Mouse (Mus musculus): Measurements from ENCODE around the gene Stk33.

Gene Stk33

DNA sequence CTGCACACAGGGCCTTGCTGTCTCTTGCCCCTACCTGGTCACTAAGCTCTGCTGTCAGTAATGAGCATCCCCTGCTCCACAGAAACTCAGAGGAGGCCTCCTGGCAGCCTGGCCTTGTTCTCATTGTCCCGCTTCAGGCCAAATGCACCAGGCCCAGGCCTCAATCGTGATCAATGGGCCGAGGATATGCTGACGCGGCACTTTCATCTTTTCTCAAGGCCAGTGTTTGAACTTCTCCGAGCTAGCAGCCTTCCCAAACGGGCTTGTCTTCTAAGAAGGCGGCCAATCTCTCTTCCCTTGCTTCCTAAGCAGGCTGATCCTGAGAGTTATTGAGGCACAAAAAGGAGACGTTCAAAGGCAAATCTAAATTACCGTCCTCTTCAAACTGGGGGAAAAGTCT lies 200.2 kb downstream of the Stk33 start:
- no peak for DNase-seq

DNA sequence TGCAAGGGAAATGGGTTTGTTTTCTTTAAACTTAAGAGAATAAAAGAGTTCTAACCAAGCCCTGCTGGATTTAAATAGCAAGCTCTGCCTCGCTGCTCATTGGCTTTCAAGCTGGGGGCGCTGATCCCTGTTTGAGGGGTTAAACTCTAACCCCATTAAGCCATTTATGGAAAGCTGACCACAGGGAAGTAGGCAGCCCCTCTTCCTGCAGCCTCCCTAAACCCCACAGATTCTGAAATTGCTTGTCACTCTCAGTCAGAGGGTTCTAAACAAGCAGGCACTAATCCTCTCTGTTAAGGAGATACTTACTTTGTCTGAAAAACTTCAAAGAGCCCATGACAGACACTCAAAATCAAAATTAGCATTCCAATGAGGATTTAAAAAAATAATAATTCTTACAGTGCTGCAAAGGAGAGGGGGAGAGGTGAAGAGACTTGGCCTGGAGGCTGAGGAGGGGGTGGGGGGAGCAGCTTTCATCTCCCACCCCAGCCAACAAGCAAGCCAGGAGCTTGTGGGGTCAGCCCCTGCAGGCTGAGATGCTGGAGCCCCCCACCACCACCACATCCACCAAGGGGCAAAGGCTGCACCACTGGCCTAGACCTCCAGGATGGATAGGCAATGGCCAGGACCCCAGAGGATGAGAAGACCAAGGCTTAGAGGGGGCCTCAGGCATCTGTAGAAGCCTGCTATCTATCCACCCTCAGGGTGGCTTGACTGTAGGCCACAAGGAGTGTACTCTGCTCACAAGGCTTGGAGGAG lies 203.8 kb downstream of the Stk33 start:
- DNase-seq = no peak

DNA sequence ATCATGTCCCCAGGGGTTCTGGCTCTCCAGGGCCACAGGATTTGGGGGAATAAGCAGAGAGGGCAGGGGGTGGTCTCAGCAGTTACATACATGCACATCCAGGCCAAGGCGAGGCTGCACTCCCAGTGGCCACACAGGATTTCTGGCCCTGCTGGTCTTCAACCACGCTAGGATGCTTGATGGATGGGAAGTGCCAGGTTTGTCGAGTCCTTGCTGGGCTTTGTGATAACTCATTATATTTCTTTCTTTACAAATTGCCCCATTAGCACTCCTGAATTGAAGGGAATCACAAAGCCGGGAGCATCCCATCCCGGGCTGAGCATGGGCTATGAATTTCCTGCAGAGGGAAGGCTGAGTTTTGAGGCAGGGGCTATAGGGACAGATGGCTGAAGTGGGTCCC lies 204.4 kb downstream of the Stk33 start:
- DNase-seq = no peak

DNA sequence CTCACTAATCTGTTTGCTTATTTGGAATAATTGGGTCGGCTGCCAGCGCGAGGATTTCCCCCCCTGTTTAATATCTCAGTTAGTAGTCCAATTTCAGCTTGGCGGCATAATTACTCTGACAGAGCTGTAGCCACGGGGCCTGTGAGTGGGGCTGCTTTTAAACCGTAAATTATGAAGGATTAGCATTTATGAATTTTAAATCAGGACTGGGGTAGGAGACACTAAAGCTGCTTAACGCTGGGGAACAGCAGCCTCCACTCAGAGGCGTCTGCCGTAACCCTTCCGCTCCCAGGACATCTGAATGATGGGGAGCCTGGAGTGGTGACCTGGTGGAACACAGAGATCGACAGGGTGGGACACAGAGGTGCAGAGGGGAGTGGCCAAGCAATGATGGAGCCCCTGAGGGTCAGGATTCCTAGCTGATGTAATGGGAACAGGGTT lies 207.0 kb downstream of the Stk33 start:
- no peak for DNase-seq

DNA sequence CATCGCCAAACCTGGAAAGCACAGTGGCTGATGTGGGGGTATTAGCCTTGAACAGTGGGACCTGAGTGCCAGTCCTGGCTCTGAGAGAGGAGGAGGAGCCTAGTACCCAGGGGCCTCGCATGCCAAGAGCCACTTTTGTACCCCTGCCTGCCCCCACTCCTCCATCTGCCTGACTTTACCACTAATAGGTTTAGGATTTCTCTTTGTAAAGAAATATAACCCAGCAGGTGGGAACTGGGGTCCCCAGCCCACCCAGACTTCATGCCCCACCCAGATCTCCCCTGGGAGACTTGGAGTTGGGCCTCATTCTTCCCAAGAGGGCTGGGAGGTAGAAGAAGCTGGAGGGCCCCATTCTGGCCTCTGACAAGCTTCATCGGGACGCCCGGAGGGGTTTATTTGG lies 207.6 kb downstream of the Stk33 start:
- DNase-seq = no peak

DNA sequence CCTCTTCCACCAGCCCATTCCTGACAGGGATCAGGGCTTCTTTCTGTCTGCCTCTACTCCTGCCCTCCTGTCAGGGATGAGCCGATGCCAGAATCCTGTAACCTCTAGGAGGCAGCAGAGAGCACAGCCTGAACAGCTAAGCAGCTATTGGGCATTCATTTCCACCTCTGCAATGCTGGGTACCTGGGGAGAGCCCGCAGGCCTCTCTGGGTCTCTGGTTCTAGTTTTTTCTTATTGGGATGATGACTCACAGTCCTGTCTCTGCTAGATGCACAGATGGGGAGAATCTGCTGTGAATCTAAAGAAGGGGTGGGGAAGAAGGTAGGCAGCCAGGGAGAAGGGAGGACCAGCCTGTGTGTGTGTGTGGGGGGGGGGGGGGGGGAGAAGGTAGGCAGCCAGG lies 208.1 kb downstream of the Stk33 start:
- peak; percentile 68 for DNase-seq
